Mouse (Mus musculus) heart, embryonic 12.5 days (tissue): Measurements from ENCODE around the gene Zfp335. TPM values are rescaled to one million over a fixed set of nuclear protein-coding genes. Genes with fewer than 3 reads are reported as not detected.
"Not testable (repeated sequence)": the region's sequence is repeated elsewhere in the genome, so short reads cannot be mapped to it uniquely, and the experiment has no call there.

Source experiments
- ATAC-seq: fragments of 200-750 bp; cut with Nextera tagmentation; 2 replicates; pipeline ENCODE4 v1.8.0; 2017; ENCODE audit warnings: moderate TSS enrichment, moderate library complexity; ENCODE audit not compliant: insufficient number of reproducible peaks, low FRiP score
- H3K27ac ChIP-seq: fragments of 300-500 bp; sonication (generic); 2 replicates; pipeline ENCODE4 v1.5.1; 2016; ENCODE audit warnings: mild to moderate bottlenecking, moderate library complexity; ENCODE audit not compliant: poor library complexity, severe bottlenecking
- H3K27me3 ChIP-seq: fragments of 300-500 bp; sonication (generic); replicated peaks from 2 replicates; pipeline ENCODE4 v1.6.1; 2016; ENCODE audit warnings: mild to moderate bottlenecking, moderate library complexity
- H3K36me3 ChIP-seq: fragments of 300-500 bp; sonication (generic); 2 replicates; pipeline ENCODE4 v1.6.1; 2016; ENCODE audit warnings: mild to moderate bottlenecking, moderate library complexity
- H3K4me1 ChIP-seq: fragments of 300-500 bp; sonication (generic); replicated peaks from 2 replicates; pipeline ENCODE4 v1.6.1; 2016; ENCODE audit warnings: mild to moderate bottlenecking
- H3K4me2 ChIP-seq: fragments of 300-500 bp; sonication (generic); 2 replicates; pipeline ENCODE4 v1.6.1; 2016; ENCODE audit warnings: mild to moderate bottlenecking, moderate library complexity
- H3K4me3 ChIP-seq: fragments of 300-500 bp; sonication (generic); 2 replicates; pipeline ENCODE4 v1.5.1; 2016; ENCODE audit warnings: mild to moderate bottlenecking
- H3K9ac ChIP-seq: fragments of 300-500 bp; sonication (generic); 2 replicates; pipeline ENCODE4 v1.6.1; 2016; ENCODE audit warnings: mild to moderate bottlenecking, moderate library complexity
- H3K9me3 ChIP-seq: fragments of 300-500 bp; sonication (generic); replicated peaks from 2 replicates; pipeline ENCODE4 v1.6.1; 2016; ENCODE audit warnings: mild to moderate bottlenecking, moderate library complexity
- WGBS: fragments of 180-500 bp; shearing (Covaris S2); methylation state at CpG from one replicate; pipeline ENCODE4 v1.1.7; 2016; 5-methylcytosine and 5-hydroxymethylcytosine counted together
- polyA plus RNA-seq: library from polyadenylated mRNA; unstranded; fragments of >200 nt; fragmentation: Nextera tagmentation; extraction: Ambion mirVana; gene quantifications from 2 replicates; pipeline ENCODE4 v1.2.1, GENCODE M21; 2016

Zfp335 gene
- polyA plus RNA-seq, 1 experiment from 2014 or later: 11.4 TPM

GRCm38 (mm10) chr2:164879228-164879567 lies 32.4 kb downstream of the Zfp335 start, which contains the start of gene Pcif1:
Gene Pcif1, plus strand, starts transcription at chr2:164879304.
- H3K27ac ChIP-seq: peak within 1 kb of the TSS; percentile 100
- peaks cover 30% of the 10 kb centered on the region for H3K4me1 ChIP-seq
- WGBS: under 1% methylated on average over 40 of the region's 40 CpGs
- H3K9ac ChIP-seq: peak within 1 kb of the TSS; percentile 99
- no peaks in the 10 kb centered on the region for H3K27me3 ChIP-seq
- ATAC-seq: peak; percentile 91
- no peaks in the 10 kb centered on the region for H3K9me3 ChIP-seq
- H3K4me2 ChIP-seq: peak within 1 kb of the TSS; percentile 95
- H3K4me3 ChIP-seq: peak within 1 kb of the TSS; percentile 88
- peaks cover 22% of the 10 kb centered on the region for H3K36me3 ChIP-seq

- H3K27me3 ChIP-seq: no peaks in the 10 kb centered on the region
Observed at GRCm38 (mm10) chr2:164878509-164879227, 32.9 kb downstream of the Zfp335 start.

GRCm38 (mm10) chr2:164877376-164878215 lies 34.0 kb downstream of the Zfp335 start:
- Histone ChIP-seq H3K4me2 (peak overlapping the region; percentile 95), H3K4me1 (peaks cover 37% of the 10 kb centered on the region), H3K27ac (peak overlapping the region; percentile 100)
- ATAC-seq, H3K36me3 ChIP-seq, H3K4me3 ChIP-seq, H3K9me3 ChIP-seq, H3K9ac ChIP-seq, H3K27me3 ChIP-seq: not testable (repeated sequence)
- WGBS: 73% methylated on average over 11 of the region's 11 CpGs

More at GRCm38 (mm10) chr2:164878509-164879227, 32.9 kb downstream of the Zfp335 start:
- ATAC-seq: peak; percentile 33; the same call in 1 of the 2 replicates
- H3K9ac ChIP-seq: peak overlapping the region; percentile 99
- peaks cover 36% of the 10 kb centered on the region for H3K4me1 ChIP-seq
- H3K4me2 ChIP-seq: peak overlapping the region; percentile 95
- H3K9me3 ChIP-seq: no peaks in the 10 kb centered on the region
- peak overlapping the region; percentile 100 for H3K27ac ChIP-seq
- peaks cover 17% of the 10 kb centered on the region for H3K36me3 ChIP-seq
- WGBS: 2% methylated on average over 28 of the region's 28 CpGs
- peak overlapping the region; percentile 88 for H3K4me3 ChIP-seq

- H3K4me2 ChIP-seq, H3K9me3 ChIP-seq, H3K4me3 ChIP-seq, ATAC-seq, H3K9ac ChIP-seq, H3K27me3 ChIP-seq, H3K36me3 ChIP-seq, H3K27ac ChIP-seq: not testable (repeated sequence)
- WGBS: 47% methylated on average over 2 of the region's 2 CpGs
- H3K4me1 ChIP-seq: peaks cover 33% of the 10 kb centered on the region
Observed at GRCm38 (mm10) chr2:164875648-164876047, 35.9 kb downstream of the Zfp335 start.

GRCm38 (mm10) chr2:164874239-164874769 lies 37.3 kb downstream of the Zfp335 start:
- Histone ChIP-seq H3K27ac (peak overlapping the region; percentile 55), H3K4me2 (0 out of 2 replicates have a peak overlapping the region, but pooled peaks have one; percentile 15), H3K9ac (0 out of 2 replicates have a peak overlapping the region, but pooled peaks have one; percentile 9), H3K9me3 (no peaks in the 10 kb centered on the region), H3K27me3 (no peaks in the 10 kb centered on the region), H3K4me3 (no peak overlapping the region), H3K4me1 (peaks cover 29% of the 10 kb centered on the region), H3K36me3 (peaks cover 6% of the 10 kb centered on the region; the same call in 1 of the 2 replicates)
- ATAC-seq: no peak
- 5% methylated on average over 1 of the region's 1 CpGs for WGBS

- no peak for ATAC-seq
- no peak overlapping the region for H3K4me2 ChIP-seq
- H3K27me3 ChIP-seq: no peaks in the 10 kb centered on the region
- 0 out of 2 replicates have a peak overlapping the region, but pooled peaks have one; percentile 9 for H3K9ac ChIP-seq
- peaks cover 6% of the 10 kb centered on the region; the same call in 1 of the 2 replicates for H3K36me3 ChIP-seq
- H3K27ac ChIP-seq: peak overlapping the region; percentile 55
- H3K4me1 ChIP-seq: peaks cover 29% of the 10 kb centered on the region
- WGBS: 54% methylated on average over 3 of the region's 3 CpGs
- no peaks in the 10 kb centered on the region for H3K9me3 ChIP-seq
- no peak overlapping the region for H3K4me3 ChIP-seq
Observed at GRCm38 (mm10) chr2:164873621-164874020, 37.9 kb downstream of the Zfp335 start.

GRCm38 (mm10) chr2:164871602-164872303 lies 39.8 kb downstream of the Zfp335 start:
- ATAC-seq: no peak
- Histone ChIP-seq H3K27ac (no peak overlapping the region), H3K4me2 (no peak overlapping the region), H3K36me3 (no peaks in the 10 kb centered on the region), H3K4me3 (no peak overlapping the region), H3K27me3 (no peaks in the 10 kb centered on the region), H3K9me3 (peaks cover 8% of the 10 kb centered on the region), H3K4me1 (peaks cover 29% of the 10 kb centered on the region), H3K9ac (no peak overlapping the region)
- WGBS: 52% methylated on average over 6 of the region's 6 CpGs

- Histone ChIP-seq H3K27ac (no peak overlapping the region), H3K9ac (no peak overlapping the region), H3K4me3 (no peak overlapping the region), H3K4me2 (no peak overlapping the region), H3K27me3 (no peaks in the 10 kb centered on the region), H3K9me3 (peaks cover 8% of the 10 kb centered on the region), H3K4me1 (peaks cover 23% of the 10 kb centered on the region), H3K36me3 (no peaks in the 10 kb centered on the region)
- no peak for ATAC-seq
- WGBS: 72% methylated on average over 7 of the region's 7 CpGs
Observed at GRCm38 (mm10) chr2:164868491-164868890, 43.1 kb downstream of the Zfp335 start.

GRCm38 (mm10) chr2:164867566-164867965 lies 44.0 kb downstream of the Zfp335 start:
- H3K27me3 ChIP-seq: no peaks in the 10 kb centered on the region
- no peak overlapping the region for H3K4me3 ChIP-seq
- H3K36me3 ChIP-seq: no peaks in the 10 kb centered on the region
- peaks cover 25% of the 10 kb centered on the region for H3K4me1 ChIP-seq
- H3K27ac ChIP-seq: peak overlapping the region; percentile 92
- no peak for ATAC-seq
- 91% methylated on average over 7 of the region's 7 CpGs for WGBS
- H3K4me2 ChIP-seq: no peak overlapping the region
- H3K9me3 ChIP-seq: peaks cover 8% of the 10 kb centered on the region
- H3K9ac ChIP-seq: no peak overlapping the region

- H3K27me3 ChIP-seq: no peaks in the 10 kb centered on the region
- peak; percentile 87 for ATAC-seq
- H3K9ac ChIP-seq: peak overlapping the region; percentile 35; the same call in 1 of the 2 replicates
- H3K4me1 ChIP-seq: peaks cover 31% of the 10 kb centered on the region
- no peak overlapping the region for H3K4me2 ChIP-seq
- 0 out of 2 replicates have a peak overlapping the region, but pooled peaks have one; percentile 0 for H3K4me3 ChIP-seq
- H3K9me3 ChIP-seq: peaks cover 8% of the 10 kb centered on the region
- H3K27ac ChIP-seq: peak overlapping the region; percentile 92
- H3K36me3 ChIP-seq: no peaks in the 10 kb centered on the region
- WGBS: 26% methylated on average over 16 of the region's 16 CpGs
Observed at GRCm38 (mm10) chr2:164866741-164867551, 44.6 kb downstream of the Zfp335 start.
